Mouse (Mus musculus) liver, embryonic 11.5 days (tissue): ENCODE measurements around the gene Gm21866. TPM values are rescaled to one million over a fixed set of nuclear protein-coding genes. Genes with fewer than 3 reads are reported as not detected.
"Not testable (repeated sequence)": the region's sequence is repeated elsewhere in the genome, so short reads cannot be mapped to it uniquely, and the experiment has no call there.

ENCODE experiments used
- ATAC-seq: fragments of 200-750 bp; cut with Nextera tagmentation; replicated peaks from 2 replicates; pipeline ENCODE4 v1.8.0; 2017; ENCODE audit warnings: moderate number of reproducible peaks, mild to moderate bottlenecking, moderate TSS enrichment, moderate library complexity; ENCODE audit not compliant: low FRiP score
- DNase-seq: peaks from one replicate; pipeline ENCODE4 v3.0.0-alpha.2; 2017; ENCODE audit warnings: low spot score
- H3K27ac ChIP-seq: fragments of 300-500 bp; sonication (generic); 2 replicates; pipeline ENCODE4 v1.5.1; 2014; ENCODE audit warnings: mild to moderate bottlenecking, low read depth, low read length, control low read depth
- H3K27me3 ChIP-seq: fragments of 300-500 bp; sonication (generic); replicated peaks from 2 replicates; pipeline ENCODE4 v1.6.1; 2014; ENCODE audit warnings: low read length, mixed read lengths; ENCODE audit not compliant: control insufficient read depth, insufficient read depth
- H3K36me3 ChIP-seq: fragments of 300-500 bp; sonication (generic); 2 replicates; pipeline ENCODE4 v1.6.1; 2014; ENCODE audit warnings: mild to moderate bottlenecking, low read length, moderate library complexity, mixed read lengths; ENCODE audit not compliant: control insufficient read depth, insufficient read depth
- H3K4me1 ChIP-seq: fragments of 300-500 bp; sonication (generic); replicated peaks from 2 replicates; pipeline ENCODE4 v1.6.1; 2014; ENCODE audit warnings: low read length, mixed read lengths; ENCODE audit not compliant: control insufficient read depth, insufficient read depth
- H3K4me2 ChIP-seq: fragments of 300-500 bp; sonication (generic); 2 replicates; pipeline ENCODE4 v1.6.1; 2014; ENCODE audit warnings: mild to moderate bottlenecking, control low read depth, moderate library complexity
- H3K4me3 ChIP-seq: fragments of 300-500 bp; sonication (generic); 2 replicates; pipeline ENCODE4 v1.5.1; 2014; ENCODE audit warnings: low read depth, low read length, control low read depth
- H3K9ac ChIP-seq: fragments of 300-500 bp; sonication (generic); 2 replicates; pipeline ENCODE4 v1.6.1; 2014; ENCODE audit warnings: low read depth, low read length, control low read depth
- H3K9me3 ChIP-seq: fragments of 300-500 bp; sonication (generic); 2 replicates; pipeline ENCODE4 v1.6.1; 2016; ENCODE audit warnings: low read length, inconsistent platforms, mixed read lengths; ENCODE audit not compliant: control insufficient read depth
- WGBS: fragments of 180-500 bp; shearing (Covaris S2); extraction: QIAGEN DNeasy Blood & Tissue Kit; methylation state at CpG from one replicate; pipeline ENCODE4 v1.1.7; 2014; 5-methylcytosine and 5-hydroxymethylcytosine counted together
- polyA plus RNA-seq: library from polyadenylated mRNA; unstranded; fragments of >200 nt; fragmentation: Nextera tagmentation; extraction: Ambion mirVana; gene quantifications from 2 replicates; pipeline ENCODE4 v1.2.1, GENCODE M21; 2014

The Gm21866 gene
- not detected in 2 replicates for polyA plus RNA-seq

- H3K4me1 ChIP-seq, H3K4me2 ChIP-seq, H3K4me3 ChIP-seq, H3K27me3 ChIP-seq, H3K9me3 ChIP-seq, H3K27ac ChIP-seq, H3K36me3 ChIP-seq, H3K9ac ChIP-seq, ATAC-seq, DNase-seq: not testable (repeated sequence)
- WGBS, result 100% methylated on average over 1 of the region's 3 CpGs
These were observed at the start of gene Gm21866 for GRCm38 (mm10) chrY:13465479-13465878. Gene Gm21866 (minus strand): TSS chrY:13465579.

- H3K9ac ChIP-seq, DNase-seq, H3K4me3 ChIP-seq, H3K9me3 ChIP-seq, H3K36me3 ChIP-seq, H3K4me2 ChIP-seq, ATAC-seq, H3K27ac ChIP-seq, H3K27me3 ChIP-seq, H3K4me1 ChIP-seq: not testable (repeated sequence)
- WGBS, result no CpG with 5 or more reads among the region's 1 CpGs
These were observed 28.3 kb upstream of the Gm21866 start, which contains the start of gene Gm20773 for GRCm38 (mm10) chrY:13493726-13494125. Gene Gm20773 (plus strand): TSS chrY:13494026.

Other genes with a start within 250 kb of the Gm21866 start
- gene Gm21828, start 241.7 kb downstream of the Gm21866 start, polyA plus RNA-seq, result not detected in 2 replicates
- gene Gm21440, start 213.2 kb downstream of the Gm21866 start, polyA plus RNA-seq, result not detected in 2 replicates
- not detected in 2 replicates for gene Gm21454, start 213.1 kb downstream of the Gm21866 start, polyA plus RNA-seq
- gene Gm21725, start 116.5 kb downstream of the Gm21866 start, polyA plus RNA-seq, result not detected in 2 replicates
- gene Gm20773, start 28.4 kb upstream of the Gm21866 start, polyA plus RNA-seq, result not detected in 2 replicates